Mouse (Mus musculus) adrenal gland, postnatal 10 days (tissue): ENCODE measurements around the gene Slc22a28. TPM values are rescaled to one million over a fixed set of nuclear protein-coding genes. Genes with fewer than 3 reads are reported as not detected.
"Not testable (repeated sequence)": the region's sequence is repeated elsewhere in the genome, so short reads cannot be mapped to it uniquely, and the experiment has no call there.

ENCODE experiments used
- DNase-seq: peaks from one replicate; pipeline ENCODE4 v3.0.0; 2021; ENCODE audit warnings: mixed read lengths
- long read RNA-seq, 2 experiments: library from polyadenylated mRNA; stranded (forward); transcript quantifications; one replicate each; pipeline ENCODE4 v2.0.0; 2021
- total RNA-seq, 2 experiments: library from RNA; stranded (reverse); gene quantifications; 2 replicates each; pipeline ENCODE4 v1.2.3; 2021

The Slc22a28 gene
- total RNA-seq, result not detected
- long read RNA-seq, experiment 1, result 0 reads
- long read RNA-seq, experiment 2, result 0 reads

- not testable (repeated sequence) for DNase-seq
Measured at GRCm38 (mm10) chr19:8131881-8132280, at the start of gene Slc22a28. Slc22a28 (minus strand) TSS chr19:8131982.

GRCm38 (mm10) chr19:8148787-8149523 lies 17.2 kb upstream of the Slc22a28 start:
- no peak for DNase-seq

DNA sequence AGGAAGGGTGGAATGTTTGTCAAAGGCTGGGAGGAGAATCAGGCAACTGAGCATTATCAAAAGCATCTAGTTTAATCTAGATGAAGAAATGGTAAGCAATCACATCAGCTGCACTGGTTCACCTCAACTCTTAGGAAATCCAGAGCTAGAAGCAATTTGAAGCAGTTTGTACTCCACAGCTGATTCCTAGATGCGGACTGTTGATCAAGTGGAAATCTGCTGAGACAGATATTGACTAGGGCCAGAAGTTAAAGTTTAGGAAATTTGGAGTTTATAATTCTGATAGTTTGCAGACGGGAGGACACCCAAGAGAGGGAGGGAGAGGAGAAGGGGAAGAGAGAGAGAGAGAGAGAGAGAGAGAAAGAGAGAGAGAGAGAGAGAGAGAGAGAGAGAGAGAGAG lies 10.9 kb upstream of the Slc22a28 start:
- not testable (repeated sequence) for DNase-seq

GRCm38 (mm10) chr19:8134127-8134841 lies 2.5 kb upstream of the Slc22a28 start:
- DNase-seq, result not testable (repeated sequence)

DNA sequence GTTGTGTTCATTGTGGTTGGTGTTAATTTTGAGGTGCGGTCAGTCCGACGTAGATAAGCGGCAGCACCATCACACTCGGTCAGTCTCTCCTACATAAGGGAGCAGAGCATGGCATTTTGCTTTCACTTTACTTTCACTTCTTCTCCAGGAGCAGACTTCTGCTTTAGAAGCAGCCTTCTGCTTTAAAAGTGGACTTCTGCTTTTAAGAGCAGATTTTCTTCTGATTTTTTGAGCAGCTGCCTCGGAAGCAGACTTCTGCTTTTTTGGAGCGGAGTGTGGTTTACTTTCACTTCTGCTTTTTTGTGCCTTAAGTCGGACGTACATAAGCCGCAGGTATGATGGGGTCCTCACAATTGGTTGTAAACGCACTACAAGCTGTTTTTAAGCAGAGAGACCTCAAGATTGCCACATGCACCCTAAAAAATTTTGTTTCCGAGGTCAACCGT lies 111.9 kb downstream of the Slc22a28 start:
- DNase-seq, result no peak

DNA sequence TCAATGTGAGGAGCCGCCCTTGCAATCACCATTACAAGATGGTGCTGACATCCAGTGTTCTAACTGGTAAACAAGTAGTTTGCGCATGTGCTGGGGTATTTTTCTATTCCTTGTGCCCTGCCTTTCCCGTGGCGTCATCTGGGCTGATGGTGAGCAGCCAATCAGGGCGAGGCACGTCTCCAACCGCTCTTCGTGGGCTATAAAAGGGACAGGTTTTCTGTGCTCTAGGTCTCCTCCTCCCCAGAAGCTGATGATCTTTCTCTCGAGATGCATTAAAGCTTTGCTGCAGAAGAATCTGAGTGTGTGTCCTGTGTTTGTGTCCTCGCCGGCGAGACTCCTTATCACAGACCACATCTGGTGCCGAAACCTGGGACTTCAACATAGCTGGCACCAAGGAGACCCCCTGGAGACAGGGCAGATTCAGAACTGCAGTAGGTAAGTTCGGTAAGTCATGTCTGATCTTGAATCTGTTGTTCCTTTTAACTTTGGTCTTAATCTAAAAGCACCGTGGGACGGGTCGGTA lies 112.4 kb downstream of the Slc22a28 start:
- not testable (repeated sequence) for DNase-seq

- not testable (repeated sequence) for DNase-seq
Measured at GRCm38 (mm10) chr19:8018535-8018934, 113.2 kb downstream of the Slc22a28 start.

Other genes starting within 250 kb of the Slc22a28 start
- 1 to 10 TPM; 3.0 to 4.1 TPM for gene Slc22a27, start 166.0 kb downstream of the Slc22a28 start, total RNA-seq
- 1 to 10 TPM in 1 of 2 experiments, under 1 TPM in 1; 0.45 to 1.5 TPM for gene Slc22a29, start 86.9 kb upstream of the Slc22a28 start, total RNA-seq